Mouse (Mus musculus): ENCODE results near the gene Pdha1. TPM values are rescaled to one million over a fixed set of nuclear protein-coding genes. Genes with fewer than 3 reads are reported as not detected.

Gene Pdha1
- polyA plus RNA-seq, 1 experiment from 2014 or later: 120 TPM

GRCm38 (mm10) chrX:160146806-160147205, 8.6 kb upstream of the Pdha1 start:
- Histone ChIP-seq H3K4me2 (replicated peaks; ENCODE audit: low read depth, low read length) (no peak overlapping the region), H3K36me3 (ENCODE audit: control insufficient read depth, insufficient read depth, low read length) (no peaks in the 10 kb centered on the region), H3K27me3 (ENCODE audit: control insufficient read depth, insufficient read depth, low read length) (no peaks in the 10 kb centered on the region), H3K4me1 (ENCODE audit: control insufficient read depth, insufficient read depth, low read length) (no peaks in the 10 kb centered on the region), H3K4me3 (ENCODE audit: low read depth, low read length) (no peak overlapping the region), H3K9ac (replicated peaks; ENCODE audit: low read depth, low read length) (no peak overlapping the region), H3K9me3 (ENCODE audit: control insufficient read depth, low read depth, low read length) (no peaks in the 10 kb centered on the region), H3K27ac (ENCODE audit: low read length) (no peak overlapping the region)
- no peak for ATAC-seq (ENCODE audit: insufficient number of reproducible peaks, insufficient read depth, low FRiP score, low read depth)
- 78% methylated on average over 4 of the region's 4 CpGs for WGBS

- peak overlapping the region; percentile 46 for H3K4me3 ChIP-seq (ENCODE audit: low read depth, low read length)
- no peaks in the 10 kb centered on the region for H3K4me1 ChIP-seq (ENCODE audit: control insufficient read depth, insufficient read depth, low read length)
- WGBS: 27% methylated on average over 18 of the region's 18 CpGs
- H3K27ac ChIP-seq (ENCODE audit: low read length): peak overlapping the region; percentile 94; the same call in 1 of the 2 replicates
- H3K27me3 ChIP-seq (ENCODE audit: control insufficient read depth, insufficient read depth, low read length): no peaks in the 10 kb centered on the region
- no peaks in the 10 kb centered on the region for H3K36me3 ChIP-seq (ENCODE audit: control insufficient read depth, insufficient read depth, low read length)
- peak overlapping the region; percentile 69 for H3K9ac ChIP-seq (replicated peaks; ENCODE audit: low read depth, low read length)
- 0 out of 2 replicates have a peak, but pooled peaks have one; percentile 4 for ATAC-seq (ENCODE audit: insufficient number of reproducible peaks, insufficient read depth, low FRiP score, low read depth)
- peak overlapping the region; percentile 51 for H3K4me2 ChIP-seq (replicated peaks; ENCODE audit: low read depth, low read length)
- H3K9me3 ChIP-seq (ENCODE audit: control insufficient read depth, low read depth, low read length): no peaks in the 10 kb centered on the region
Observed at GRCm38 (mm10) chrX:160137177-160137860, 894 bp downstream of the Pdha1 start.

GRCm38 (mm10) chrX:160136153-160136552, 2.1 kb downstream of the Pdha1 start:
- Histone ChIP-seq H3K9ac (replicated peaks; ENCODE audit: low read depth, low read length) (no peak overlapping the region), H3K36me3 (ENCODE audit: control insufficient read depth, insufficient read depth, low read length) (no peaks in the 10 kb centered on the region; the same call in 1 of the 2 replicates), H3K27ac (ENCODE audit: low read length) (no peak overlapping the region), H3K4me3 (ENCODE audit: low read depth, low read length) (peak overlapping the region; percentile 46; the same call in 1 of the 2 replicates), H3K4me1 (ENCODE audit: control insufficient read depth, insufficient read depth, low read length) (no peaks in the 10 kb centered on the region), H3K4me2 (replicated peaks; ENCODE audit: low read depth, low read length) (peak overlapping the region; percentile 51), H3K9me3 (ENCODE audit: control insufficient read depth, low read depth, low read length) (no peaks in the 10 kb centered on the region), H3K27me3 (ENCODE audit: control insufficient read depth, insufficient read depth, low read length) (no peaks in the 10 kb centered on the region)
- 59% methylated on average over 5 of the region's 5 CpGs for WGBS
- ATAC-seq (ENCODE audit: insufficient number of reproducible peaks, insufficient read depth, low FRiP score, low read depth): no peak

GRCm38 (mm10) chrX:160135719-160136118, 2.5 kb downstream of the Pdha1 start:
- peak overlapping the region; percentile 46; the same call in 1 of the 2 replicates for H3K4me3 ChIP-seq (ENCODE audit: low read depth, low read length)
- ATAC-seq (ENCODE audit: insufficient number of reproducible peaks, insufficient read depth, low FRiP score, low read depth): no peak
- H3K9ac ChIP-seq (replicated peaks; ENCODE audit: low read depth, low read length): no peak overlapping the region
- no peaks in the 10 kb centered on the region for H3K4me1 ChIP-seq (ENCODE audit: control insufficient read depth, insufficient read depth, low read length)
- no peak overlapping the region for H3K27ac ChIP-seq (ENCODE audit: low read length)
- no peaks in the 10 kb centered on the region for H3K27me3 ChIP-seq (ENCODE audit: control insufficient read depth, insufficient read depth, low read length)
- 45% methylated on average over 6 of the region's 6 CpGs for WGBS
- no peaks in the 10 kb centered on the region for H3K9me3 ChIP-seq (ENCODE audit: control insufficient read depth, low read depth, low read length)
- peak overlapping the region; percentile 51 for H3K4me2 ChIP-seq (replicated peaks; ENCODE audit: low read depth, low read length)
- H3K36me3 ChIP-seq (ENCODE audit: control insufficient read depth, insufficient read depth, low read length): no peaks in the 10 kb centered on the region; the same call in 1 of the 2 replicates

- Histone ChIP-seq H3K36me3 (ENCODE audit: control insufficient read depth, insufficient read depth, low read length) (no peaks in the 10 kb centered on the region; the same call in 1 of the 2 replicates), H3K27me3 (ENCODE audit: control insufficient read depth, insufficient read depth, low read length) (no peaks in the 10 kb centered on the region), H3K4me3 (ENCODE audit: low read depth, low read length) (no peak overlapping the region), H3K27ac (ENCODE audit: low read length) (no peak overlapping the region), H3K4me1 (ENCODE audit: control insufficient read depth, insufficient read depth, low read length) (no peaks in the 10 kb centered on the region), H3K9ac (replicated peaks; ENCODE audit: low read depth, low read length) (no peak overlapping the region), H3K4me2 (replicated peaks; ENCODE audit: low read depth, low read length) (no peak overlapping the region), H3K9me3 (ENCODE audit: control insufficient read depth, low read depth, low read length) (no peaks in the 10 kb centered on the region)
- 74% methylated on average over 11 of the region's 11 CpGs for WGBS
- no peak for ATAC-seq (ENCODE audit: insufficient number of reproducible peaks, insufficient read depth, low FRiP score, low read depth)
Observed at GRCm38 (mm10) chrX:160134136-160134843, 3.9 kb downstream of the Pdha1 start.

GRCm38 (mm10) chrX:160116658-160117057, 21.6 kb downstream of the Pdha1 start:
- 73% methylated on average over 3 of the region's 3 CpGs for WGBS
- H3K27ac ChIP-seq (ENCODE audit: low read length): no peak overlapping the region

GRCm38 (mm10) chrX:160116074-160116473, 22.1 kb downstream of the Pdha1 start:
- Histone ChIP-seq H3K27me3 (ENCODE audit: control insufficient read depth, insufficient read depth, low read length) (no peaks in the 10 kb centered on the region), H3K9me3 (ENCODE audit: control insufficient read depth, low read depth, low read length) (no peaks in the 10 kb centered on the region), H3K36me3 (ENCODE audit: control insufficient read depth, insufficient read depth, low read length) (peaks cover 3% of the 10 kb centered on the region; the same call in 1 of the 2 replicates), H3K9ac (replicated peaks; ENCODE audit: low read depth, low read length) (no peak overlapping the region), H3K4me3 (ENCODE audit: low read depth, low read length) (no peak overlapping the region), H3K4me1 (ENCODE audit: control insufficient read depth, insufficient read depth, low read length) (no peaks in the 10 kb centered on the region), H3K4me2 (replicated peaks; ENCODE audit: low read depth, low read length) (no peak overlapping the region), H3K27ac (ENCODE audit: low read length) (no peak overlapping the region)
- ATAC-seq (ENCODE audit: insufficient number of reproducible peaks, insufficient read depth, low FRiP score, low read depth): no peak

More at GRCm38 (mm10) chrX:160116658-160117057, 21.6 kb downstream of the Pdha1 start:
- H3K4me2 ChIP-seq (replicated peaks; ENCODE audit: low read depth, low read length): no peak overlapping the region
- ATAC-seq (ENCODE audit: insufficient number of reproducible peaks, insufficient read depth, low FRiP score, low read depth): peak; percentile 18; the same call in 1 of the 2 replicates
- no peak overlapping the region for H3K9ac ChIP-seq (replicated peaks; ENCODE audit: low read depth, low read length)
- H3K4me1 ChIP-seq (ENCODE audit: control insufficient read depth, insufficient read depth, low read length): no peaks in the 10 kb centered on the region
- no peaks in the 10 kb centered on the region for H3K9me3 ChIP-seq (ENCODE audit: control insufficient read depth, low read depth, low read length)
- H3K4me3 ChIP-seq (ENCODE audit: low read depth, low read length): no peak overlapping the region
- H3K36me3 ChIP-seq (ENCODE audit: control insufficient read depth, insufficient read depth, low read length): peaks cover 8% of the 10 kb centered on the region
- H3K27me3 ChIP-seq (ENCODE audit: control insufficient read depth, insufficient read depth, low read length): no peaks in the 10 kb centered on the region

GRCm38 (mm10) chrX:160113777-160114176, 24.4 kb downstream of the Pdha1 start:
- Histone ChIP-seq H3K4me3 (ENCODE audit: low read depth, low read length) (no peak overlapping the region), H3K9me3 (ENCODE audit: control insufficient read depth, low read depth, low read length) (no peaks in the 10 kb centered on the region), H3K9ac (replicated peaks; ENCODE audit: low read depth, low read length) (no peak overlapping the region), H3K27me3 (ENCODE audit: control insufficient read depth, insufficient read depth, low read length) (no peaks in the 10 kb centered on the region), H3K4me2 (replicated peaks; ENCODE audit: low read depth, low read length) (no peak overlapping the region), H3K4me1 (ENCODE audit: control insufficient read depth, insufficient read depth, low read length) (no peaks in the 10 kb centered on the region), H3K27ac (ENCODE audit: low read length) (no peak overlapping the region), H3K36me3 (ENCODE audit: control insufficient read depth, insufficient read depth, low read length) (peaks cover 2% of the 10 kb centered on the region; the same call in 1 of the 2 replicates)
- 69% methylated on average over 1 of the region's 1 CpGs for WGBS
- ATAC-seq (ENCODE audit: insufficient number of reproducible peaks, insufficient read depth, low FRiP score, low read depth): no peak

Data from stomach, embryonic 14.5 days (tissue).